Mouse (Mus musculus): ENCODE measurements at regions not wholly inside any gene's neighbourhood (a gene's known extent, or its start where the extent isn't known, plus 50 kb on each side); places are given as distances from the start of the nearest gene placed in this dataset.

- H3K36me3 ChIP-seq (ENCODE audit: control insufficient read depth, insufficient read depth, low read length), result no peaks in the 10 kb centered on the region
- H3K27ac ChIP-seq (ENCODE audit: control insufficient read depth, insufficient read depth, low read depth, low read length), result no peak overlapping the region
- TF ChIP-seq POLR2A (IDR thresholded peaks at IDR 0.05; ENCODE audit: control insufficient read depth, low read depth, low read length), result no peak
- TF ChIP-seq CTCF (IDR thresholded peaks at IDR 0.05; ENCODE audit: control insufficient read depth, insufficient read depth, insufficient replicate concordance, low read depth, low read length), result no peak
- H3K4me1 ChIP-seq (ENCODE audit: control insufficient read depth, insufficient read depth, low read length), result no peaks in the 10 kb centered on the region
- no peak overlapping the region for H3K4me3 ChIP-seq (ENCODE audit: control insufficient read depth, low read depth, low read length)
- no peaks in the 10 kb centered on the region for H3K27me3 ChIP-seq (ENCODE audit: control insufficient read depth, insufficient read depth, low read length)
Observed at GRCm38 (mm10) chr12:106871481-106871880, 617.0 kb upstream of the 3110018I06Rik start.

- TF ChIP-seq CTCF (IDR thresholded peaks at IDR 0.05; ENCODE audit: control insufficient read depth, insufficient read depth, insufficient replicate concordance, low read depth, low read length) (no peak), POLR2A (IDR thresholded peaks at IDR 0.05; ENCODE audit: control insufficient read depth, low read depth, low read length) (no peak)
- no peaks in the 10 kb centered on the region for H3K27me3 ChIP-seq (ENCODE audit: control insufficient read depth, insufficient read depth, low read length)
- H3K27ac ChIP-seq (ENCODE audit: control insufficient read depth, insufficient read depth, low read depth, low read length), result no peak overlapping the region
- no peak overlapping the region for H3K4me3 ChIP-seq (ENCODE audit: control insufficient read depth, low read depth, low read length)
- H3K36me3 ChIP-seq (ENCODE audit: control insufficient read depth, insufficient read depth, low read length), result no peaks in the 10 kb centered on the region
- H3K4me1 ChIP-seq (ENCODE audit: control insufficient read depth, insufficient read depth, low read length), result no peaks in the 10 kb centered on the region
Observed at GRCm38 (mm10) chr12:106872966-106873730, 615.3 kb upstream of the 3110018I06Rik start.

- no peak overlapping the region for H3K4me3 ChIP-seq (ENCODE audit: control insufficient read depth, low read depth, low read length)
- no peaks in the 10 kb centered on the region for H3K36me3 ChIP-seq (ENCODE audit: control insufficient read depth, insufficient read depth, low read length)
- no peaks in the 10 kb centered on the region for H3K27me3 ChIP-seq (ENCODE audit: control insufficient read depth, insufficient read depth, low read length)
- no peaks in the 10 kb centered on the region for H3K4me1 ChIP-seq (ENCODE audit: control insufficient read depth, insufficient read depth, low read length)
- TF ChIP-seq POLR2A (IDR thresholded peaks at IDR 0.05; ENCODE audit: control insufficient read depth, low read depth, low read length), result no peak
- TF ChIP-seq CTCF (IDR thresholded peaks at IDR 0.05; ENCODE audit: control insufficient read depth, insufficient read depth, insufficient replicate concordance, low read depth, low read length), result no peak
- H3K27ac ChIP-seq (ENCODE audit: control insufficient read depth, insufficient read depth, low read depth, low read length), result no peak overlapping the region
Observed at GRCm38 (mm10) chr12:106890319-106890718, 598.1 kb upstream of the 3110018I06Rik start.

- no peaks in the 10 kb centered on the region for H3K4me1 ChIP-seq (ENCODE audit: control insufficient read depth, insufficient read depth, low read length)
- TF ChIP-seq CTCF (IDR thresholded peaks at IDR 0.05; ENCODE audit: control insufficient read depth, insufficient read depth, insufficient replicate concordance, low read depth, low read length) (no peak), POLR2A (IDR thresholded peaks at IDR 0.05; ENCODE audit: control insufficient read depth, low read depth, low read length) (no peak)
- no peaks in the 10 kb centered on the region for H3K27me3 ChIP-seq (ENCODE audit: control insufficient read depth, insufficient read depth, low read length)
- H3K4me3 ChIP-seq (ENCODE audit: control insufficient read depth, low read depth, low read length), result no peak overlapping the region
- H3K36me3 ChIP-seq (ENCODE audit: control insufficient read depth, insufficient read depth, low read length), result no peaks in the 10 kb centered on the region
- H3K27ac ChIP-seq (ENCODE audit: control insufficient read depth, insufficient read depth, low read depth, low read length), result no peak overlapping the region
Observed at GRCm38 (mm10) chr12:106894061-106894460, 594.4 kb upstream of the 3110018I06Rik start.

GRCm38 (mm10) chr12:106904202-106904601 is 584.2 kb upstream of the 3110018I06Rik start:
- Histone ChIP-seq H3K27me3 (ENCODE audit: control insufficient read depth, insufficient read depth, low read length) (no peaks in the 10 kb centered on the region), H3K36me3 (ENCODE audit: control insufficient read depth, insufficient read depth, low read length) (no peaks in the 10 kb centered on the region), H3K4me1 (ENCODE audit: control insufficient read depth, insufficient read depth, low read length) (no peaks in the 10 kb centered on the region), H3K4me3 (ENCODE audit: control insufficient read depth, low read depth, low read length) (no peak overlapping the region), H3K27ac (ENCODE audit: control insufficient read depth, insufficient read depth, low read depth, low read length) (no peak overlapping the region)
- TF ChIP-seq CTCF (IDR thresholded peaks at IDR 0.05; ENCODE audit: control insufficient read depth, insufficient read depth, insufficient replicate concordance, low read depth, low read length) (no peak), POLR2A (IDR thresholded peaks at IDR 0.05; ENCODE audit: control insufficient read depth, low read depth, low read length) (no peak)

GRCm38 (mm10) chr12:106912782-106913181 is 575.6 kb upstream of the 3110018I06Rik start:
- Histone ChIP-seq H3K27ac (ENCODE audit: control insufficient read depth, insufficient read depth, low read depth, low read length) (no peak overlapping the region), H3K4me3 (ENCODE audit: control insufficient read depth, low read depth, low read length) (no peak overlapping the region), H3K36me3 (ENCODE audit: control insufficient read depth, insufficient read depth, low read length) (no peaks in the 10 kb centered on the region), H3K27me3 (ENCODE audit: control insufficient read depth, insufficient read depth, low read length) (no peaks in the 10 kb centered on the region), H3K4me1 (ENCODE audit: control insufficient read depth, insufficient read depth, low read length) (no peaks in the 10 kb centered on the region)
- TF ChIP-seq CTCF (IDR thresholded peaks at IDR 0.05; ENCODE audit: control insufficient read depth, insufficient read depth, insufficient replicate concordance, low read depth, low read length) (no peak), POLR2A (IDR thresholded peaks at IDR 0.05; ENCODE audit: control insufficient read depth, low read depth, low read length) (no peak)

- no peaks in the 10 kb centered on the region for H3K4me1 ChIP-seq (ENCODE audit: control insufficient read depth, insufficient read depth, low read length)
- no peaks in the 10 kb centered on the region for H3K36me3 ChIP-seq (ENCODE audit: control insufficient read depth, insufficient read depth, low read length)
- H3K27me3 ChIP-seq (ENCODE audit: control insufficient read depth, insufficient read depth, low read length), result no peaks in the 10 kb centered on the region
- no peak overlapping the region for H3K27ac ChIP-seq (ENCODE audit: control insufficient read depth, insufficient read depth, low read depth, low read length)
- no peak overlapping the region for H3K4me3 ChIP-seq (ENCODE audit: control insufficient read depth, low read depth, low read length)
- no peak for TF ChIP-seq CTCF (IDR thresholded peaks at IDR 0.05; ENCODE audit: control insufficient read depth, insufficient read depth, insufficient replicate concordance, low read depth, low read length)
- TF ChIP-seq POLR2A (IDR thresholded peaks at IDR 0.05; ENCODE audit: control insufficient read depth, low read depth, low read length), result no peak
Observed at GRCm38 (mm10) chr12:106922571-106922991, 565.9 kb upstream of the 3110018I06Rik start.

Data from testis, adult 2 months (tissue).